ENCODE assay signal across 35 mouse cellular contexts in genomic region chr11:99337866-99338265, GRCm38 (mm10). TPM values are rescaled to one million over a fixed set of nuclear protein-coding genes. Genes with fewer than 3 reads are reported as not detected.
"Had no signal": no experiment of that assay in that cellular context is flagged by ENCODE, and none has a peak within 500 bp of the region (broad histone marks: within the 10 kb centered on the region; RNA-seq: fewer than 3 reads in every experiment).

Krt26 (minus strand) TSS chr11:99337966.

- H3K27me3 ChIP-seq: limb, embryonic 12.5 days; limb, embryonic 13.5 days; limb, embryonic 15.5 days; liver, embryonic 12.5 days; liver, embryonic 13.5 days; liver, embryonic 15.5 days; lung, embryonic 15.5 days; megakaryocyte, embryonic 14.5 days; midbrain, embryonic 12.5 days; midbrain, embryonic 13.5 days; midbrain, embryonic 15.5 days had no signal

- H3K4me3 ChIP-seq: left cerebral cortex, adult 2 months; limb, embryonic 10.5 days; limb, embryonic 12.5 days; limb, embryonic 13.5 days; limb, embryonic 15.5 days; liver, embryonic 12.5 days; liver, embryonic 13.5 days; liver, embryonic 15.5 days; lung, embryonic 15.5 days; megakaryocyte, embryonic 14.5 days; midbrain, embryonic 10.5 days; midbrain, embryonic 12.5 days; midbrain, embryonic 13.5 days; midbrain, embryonic 15.5 days; myocyte had no signal

- H3K27ac ChIP-seq: left cerebral cortex, adult 2 months; limb, embryonic 10.5 days; limb, embryonic 12.5 days; limb, embryonic 13.5 days; limb, embryonic 15.5 days; liver, embryonic 12.5 days; liver, embryonic 13.5 days; liver, embryonic 14.5 days; liver, embryonic 15.5 days; lung, embryonic 15.5 days; macrophage; midbrain, embryonic 15.5 days had no signal

- H3K4me1 ChIP-seq: limb, embryonic 10.5 days; limb, embryonic 12.5 days; limb, embryonic 13.5 days; limb, embryonic 15.5 days; liver, embryonic 12.5 days; liver, embryonic 13.5 days; liver, embryonic 15.5 days; lung, embryonic 15.5 days; megakaryocyte, embryonic 14.5 days had no signal

- H3K36me3 ChIP-seq: limb, embryonic 10.5 days; limb, embryonic 12.5 days; limb, embryonic 13.5 days; limb, embryonic 15.5 days; liver, embryonic 12.5 days; liver, embryonic 13.5 days; liver, embryonic 15.5 days; lung, embryonic 15.5 days; midbrain, embryonic 10.5 days; midbrain, embryonic 12.5 days; midbrain, embryonic 13.5 days; midbrain, embryonic 15.5 days had no signal

- DNase-seq: left cerebral cortex, postnatal 4 days; liver; liver, embryonic 13.5 days; liver, postnatal 0 days; lung, adult 18-20 months; lung, adult 2 months; lung, embryonic 14.5 days; lung, postnatal 10 days; lung, postnatal 14 days; lung, postnatal 36 days; lung, postnatal 4 days; midbrain, embryonic 14.5 days had no signal

RNA-seq across cellular contexts. Expression of gene Krt26, which starts in this region (rescaled TPM):
- polyA plus RNA-seq: limb, embryonic 10.5 days; limb, embryonic 11.5 days; limb, embryonic 12.5 days; limb, embryonic 13.5 days; limb, embryonic 14.5 days; limb, embryonic 15.5 days; liver, adult 2 months; liver, embryonic 11.5 days; liver, embryonic 12.5 days; liver, embryonic 13.5 days; liver, embryonic 14.5 days; liver, embryonic 15.5 days; liver, embryonic 16.5 days; liver, postnatal 0 days; lung, adult 2 months; lung, embryonic 14.5 days; lung, embryonic 15.5 days; lung, embryonic 16.5 days; lung, postnatal 0 days; macrophage; myocyte had no signal
